Mouse (Mus musculus): ENCODE data around the gene Thap12. TPM values are rescaled to one million over a fixed set of nuclear protein-coding genes. Genes with fewer than 3 reads are reported as not detected.

Gene Thap12
- total and polyA plus RNA-seq, 3 experiments = 29.6 to 92.9 (median 70.1) TPM

DNA sequence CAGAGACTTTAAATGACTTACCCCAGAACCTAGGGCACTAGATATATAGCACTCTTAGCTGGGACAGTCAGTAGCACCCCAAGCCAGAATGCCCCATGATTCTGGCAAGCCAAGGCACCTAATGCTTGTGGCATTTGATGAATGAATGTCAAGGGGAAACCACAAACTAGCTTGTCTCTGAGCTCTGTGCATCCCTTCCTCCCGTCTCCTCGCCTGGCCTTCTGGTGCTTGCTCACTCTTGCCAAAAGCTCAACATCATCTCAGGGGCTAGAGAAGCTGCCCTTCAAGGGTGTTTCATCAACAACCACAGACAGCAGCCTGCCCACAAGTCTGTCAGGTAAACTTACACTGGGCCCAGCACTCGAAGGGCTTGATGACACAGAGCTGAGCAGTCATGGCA, 25.6 kb downstream of the Thap12 start:
- Histone ChIP-seq H3K4me2 (ENCODE audit: insufficient read depth, low read depth, poor library complexity, severe bottlenecking) (no peak overlapping the region), H3K79me2 (replicated peaks; ENCODE audit: control insufficient read depth, extremely low read depth, insufficient read depth, poor library complexity, severe bottlenecking) (no peaks in the 10 kb centered on the region), H3K9ac (ENCODE audit: insufficient read depth, low read depth) (no peak overlapping the region), H3K27me3 (replicated peaks) (no peaks in the 10 kb centered on the region), H3K4me1 (ENCODE audit: control insufficient read depth in 1 of 2, insufficient read depth in 2 of 2) (peaks cover 11 to 14% of the 10 kb centered on the region in 2 experiments), H3K9me3 (replicated peaks; ENCODE audit: low read length) (no peaks in the 10 kb centered on the region), H3K4me3 (replicated peaks in 1 of 3; ENCODE audit: low read depth in 2 of 3, low read length in 2 of 3, poor library complexity in 1 of 3) (no peak overlapping the region), H3K27ac (ENCODE audit: insufficient read depth, low read depth) (no peak overlapping the region), H3K36me3 (replicated peaks in 1 of 2; ENCODE audit: control insufficient read depth in 1 of 2, insufficient read depth in 1 of 2, low read length in 1 of 2) (no peaks in the 10 kb centered on the region)
- dilution Hi-C loops (cut with MboI; ENCODE audit: extremely low pct_ligation_motif_present, extremely low pct_unique_long_range_greater_than_20kb, low sequenced_read_pairs) = no loop called here
- in situ Hi-C loops (cut with MboI; ENCODE audit: low pct_ligation_motif_present, low pct_unique_long_range_greater_than_20kb, low sequenced_read_pairs) = no loop called here
- no peak for DNase-seq (ENCODE audit: extremely low read depth)
- TF ChIP-seq HCFC1 (IDR thresholded peaks at IDR 0.05; ENCODE audit: low read depth, low read length) = no peak
- no peak for TF ChIP-seq ZMIZ1 (IDR thresholded peaks at IDR 0.05; ENCODE audit: low read depth, low read length)
- no peak for TF ChIP-seq NRF1 (IDR thresholded peaks at IDR 0.05; ENCODE audit: low read depth, low read length)
- TF ChIP-seq UBTF (IDR thresholded peaks at IDR 0.05; ENCODE audit: low read depth, low read length) = no peak
- no peak for TF ChIP-seq CHD1 (IDR thresholded peaks at IDR 0.05; ENCODE audit: low read depth, low read length)
- no peak for TF ChIP-seq NELFE (IDR thresholded peaks at IDR 0.05; ENCODE audit: low read depth, low read length)
- no peak for TF ChIP-seq ZKSCAN1 (IDR thresholded peaks at IDR 0.05; ENCODE audit: borderline replicate concordance, low read depth, low read length)
- no peak for TF ChIP-seq SMC3 (IDR thresholded peaks at IDR 0.05; ENCODE audit: low read depth, low read length)
- TF ChIP-seq BHLHE40 (IDR thresholded peaks at IDR 0.05; ENCODE audit: low read depth, low read length) = no peak
- TF ChIP-seq MXI1 (IDR thresholded peaks at IDR 0.05; ENCODE audit: low read depth, low read length) = no peak
- no peak for TF ChIP-seq RCOR1 (conservative IDR thresholded peaks at IDR 0.05; ENCODE audit: low read depth, low read length)
- no peak for TF ChIP-seq RAD21 (IDR thresholded peaks at IDR 0.05; ENCODE audit: low read depth, low read length)
- no peak for TF ChIP-seq JUND (conservative IDR thresholded peaks at IDR 0.05; ENCODE audit: low read depth, low read length)
- TF ChIP-seq ZNF384 (IDR thresholded peaks at IDR 0.05; ENCODE audit: low read depth, low read length) = no peak
- no peak for TF ChIP-seq MAX (IDR thresholded peaks at IDR 0.05; ENCODE audit: low read length)
- TF ChIP-seq EP300 (IDR thresholded peaks at IDR 0.05; ENCODE audit: low read length) = no peak
- TF ChIP-seq ZC3H11A (IDR thresholded peaks at IDR 0.05; ENCODE audit: low read depth, low read length) = no peak
- TF ChIP-seq E2F4 (IDR thresholded peaks at IDR 0.05; ENCODE audit: insufficient replicate concordance, low read depth, low read length) = no peak
- TF ChIP-seq MEF2A (IDR thresholded peaks at IDR 0.05; ENCODE audit: borderline replicate concordance, low read depth, low read length) = no peak
- TF ChIP-seq ETS1 (conservative IDR thresholded peaks at IDR 0.05; ENCODE audit: low read depth, low read length) = no peak

DNA sequence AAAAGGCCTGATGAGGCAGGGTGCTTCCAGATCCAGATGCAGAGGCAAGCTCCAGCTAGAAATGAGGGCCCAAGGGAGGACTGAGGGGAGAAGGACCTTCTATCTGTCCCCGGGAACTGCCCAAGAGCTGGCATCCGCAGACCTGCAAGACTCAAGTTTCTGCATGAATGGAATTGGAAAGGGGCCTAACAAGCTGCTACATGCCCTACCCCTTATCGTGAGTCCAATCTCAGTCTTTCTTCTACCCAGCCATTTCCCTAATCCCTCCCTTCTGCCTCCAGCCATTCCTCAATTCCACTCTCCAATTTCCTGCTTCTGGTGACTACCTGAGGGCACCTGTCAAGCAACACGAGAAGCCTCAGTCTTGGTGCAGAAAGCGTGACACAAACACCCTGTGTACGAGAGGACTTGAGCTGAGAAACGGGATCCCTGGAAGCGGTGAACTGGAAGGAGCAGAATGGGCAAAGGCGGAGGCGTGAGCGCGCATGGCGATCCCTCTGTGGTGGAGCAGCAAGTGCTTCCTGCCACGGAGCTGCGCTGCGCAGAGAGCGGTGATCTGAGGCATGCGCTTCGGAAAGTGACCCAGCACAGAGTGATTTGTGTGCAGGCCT, 26.9 kb downstream of the Thap12 start:
- dilution Hi-C loops (cut with MboI; ENCODE audit: extremely low pct_ligation_motif_present, extremely low pct_unique_long_range_greater_than_20kb, low sequenced_read_pairs) = no loop called here
- no peaks in the 10 kb centered on the region for H3K36me3 ChIP-seq (replicated peaks in 1 of 2; ENCODE audit: control insufficient read depth in 1 of 2, insufficient read depth in 1 of 2, low read length in 1 of 2)
- no peaks in the 10 kb centered on the region for H3K27me3 ChIP-seq (replicated peaks)
- no peak overlapping the region for H3K27ac ChIP-seq (ENCODE audit: insufficient read depth, low read depth)
- no peaks in the 10 kb centered on the region for H3K9me3 ChIP-seq (replicated peaks; ENCODE audit: low read length)
- in situ Hi-C loops (cut with MboI; ENCODE audit: low pct_ligation_motif_present, low pct_unique_long_range_greater_than_20kb, low sequenced_read_pairs) = no loop called here
- H3K4me3 ChIP-seq (replicated peaks in 1 of 3; ENCODE audit: low read depth in 2 of 3, low read length in 2 of 3, poor library complexity in 1 of 3) = no peak overlapping the region
- H3K4me2 ChIP-seq (ENCODE audit: insufficient read depth, low read depth, poor library complexity, severe bottlenecking) = no peak overlapping the region
- no peak for DNase-seq (ENCODE audit: extremely low read depth)
- TF ChIP-seq IRF4 (IDR thresholded peaks at IDR 0.05; ENCODE audit: low read depth, low read length) = no peak
- TF ChIP-seq NELFE (IDR thresholded peaks at IDR 0.05; ENCODE audit: low read depth, low read length) = no peak
- TF ChIP-seq CHD2 (IDR thresholded peaks at IDR 0.05; ENCODE audit: low read length) = no peak
- TF ChIP-seq ZMIZ1 (IDR thresholded peaks at IDR 0.05; ENCODE audit: low read depth, low read length) = no peak
- no peak for TF ChIP-seq NRF1 (IDR thresholded peaks at IDR 0.05; ENCODE audit: low read depth, low read length)
- H3K9ac ChIP-seq (ENCODE audit: insufficient read depth, low read depth) = no peak overlapping the region
- peaks cover 11 to 14% of the 10 kb centered on the region in 2 experiments for H3K4me1 ChIP-seq (ENCODE audit: control insufficient read depth in 1 of 2, insufficient read depth in 2 of 2)
- H3K79me2 ChIP-seq (replicated peaks; ENCODE audit: control insufficient read depth, extremely low read depth, insufficient read depth, poor library complexity, severe bottlenecking) = no peaks in the 10 kb centered on the region

All from CH12.LX (cell line).